ENCODE assay signal across 8 mouse cellular contexts in the genomic region with DNA sequence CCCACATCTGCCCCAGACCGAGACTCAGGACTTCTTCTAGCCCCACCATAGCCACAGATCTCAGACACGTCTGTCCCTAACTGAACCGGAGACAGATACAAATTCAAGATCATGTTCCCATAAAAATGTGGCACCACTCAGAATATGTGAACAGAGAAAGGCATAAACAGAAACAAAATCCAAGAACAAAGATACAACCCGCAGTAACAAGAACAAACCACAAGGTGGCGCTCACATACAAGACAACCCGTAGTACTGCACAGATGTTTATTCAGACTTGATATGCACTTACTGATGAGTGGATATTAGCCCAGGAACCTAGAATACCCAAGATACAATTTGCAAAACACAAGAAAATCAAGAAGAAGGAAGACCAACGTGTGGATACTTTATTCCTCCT.
DNase-seq lines count a peak whose midpoint lies in the region; ATAC-seq and TF ChIP-seq lines count a peak whose summit lies in the region.

No protein-coding gene starts in this region.

- DNase-seq in liver, adult 2 months (ENCODE audit: extremely low read depth, low read depth, low spot score) = peak; percentile 39
- DNase-seq in liver, embryonic 11.5 days (ENCODE audit: low spot score) = no peak
- DNase-seq in Muller cell, postnatal 12 days (ENCODE audit: inconsistent ontology term) = peak; percentile 7
- peak; percentile 43 to 49 for DNase-seq in cerebellum, postnatal 14 days
- peak; percentile 13 to 38 for DNase-seq in heart, postnatal 14 days
- DNase-seq in left cerebral cortex, adult 2 months (ENCODE audit: extremely low spot score in 1 of 2, low spot score in 2 of 2) = peak; percentile 15 to 46
- peak; percentile 18 to 25 for DNase-seq in natural killer cell, adult 2 months (ENCODE audit: low spot score in 2 of 2)

- peak; percentile 64 for TF ChIP-seq CTCF in liver, adult 2 months (IDR thresholded peaks at IDR 0.05; ENCODE audit: low read depth, low read length)
- peak; percentile 74 for TF ChIP-seq CTCF in left cerebral cortex, adult 2 months (IDR thresholded peaks at IDR 0.05)

- TF ChIP-seq POLR2A in liver, adult 2 months (IDR thresholded peaks at IDR 0.05; ENCODE audit: extremely low read depth, insufficient read depth, low read length) = no peak

- H3K27me3 ChIP-seq in liver, adult 2 months (ENCODE audit: control insufficient read depth, insufficient read depth, low read length) = no peaks in the 10 kb centered on the region
- H3K27me3 ChIP-seq in liver, embryonic 11.5 days (replicated peaks; ENCODE audit: control insufficient read depth, insufficient read depth, low read length) = no peaks in the 10 kb centered on the region

- H3K4me2 ChIP-seq in liver, embryonic 11.5 days = no peak overlapping the region

- no peak overlapping the region for H3K27ac ChIP-seq in liver, adult 2 months (replicated peaks; ENCODE audit: insufficient read depth, low read depth, low read length)
- no peak overlapping the region for H3K27ac ChIP-seq in liver, embryonic 11.5 days (ENCODE audit: low read depth, low read length)
- H3K27ac ChIP-seq in left cerebral cortex, adult 2 months = no peak overlapping the region

- no peaks in the 10 kb centered on the region for H3K36me3 ChIP-seq in liver, adult 2 months (ENCODE audit: control insufficient read depth, insufficient read depth, low read length)
- H3K36me3 ChIP-seq in liver, embryonic 11.5 days (ENCODE audit: control insufficient read depth, insufficient read depth, low read length) = no peaks in the 10 kb centered on the region

- H3K79me2 ChIP-seq in liver, adult 2 months (ENCODE audit: control insufficient read depth, insufficient read depth, low read length) = no peaks in the 10 kb centered on the region

- ATAC-seq in liver, embryonic 11.5 days (replicated peaks; ENCODE audit: low FRiP score) = no peak
- no peak for ATAC-seq in erythroid progenitor cell, adult 5-6 weeks (replicated peaks; ENCODE audit: low FRiP score, poor library complexity, severe bottlenecking)

- WGBS in liver, adult 2 months = 9% methylated on average over 7 of the region's 7 CpGs
- WGBS in liver, embryonic 11.5 days = 16% methylated on average over 7 of the region's 7 CpGs

- intact Hi-C loops in heart, postnatal 14 days (cut with DNase I) = loop anchor here (2.0 kb wide), 2 partner anchors 202 to 242 kb away; no protein-coding TSS in a partner anchor
- intact Hi-C loops in left cerebral cortex, adult 2 months (cut with DNase I) = loop anchor here (1.0 to 2.0 kb wide), 2 partner anchors 202 to 244 kb away; no protein-coding TSS in a partner anchor

- no peaks in the 10 kb centered on the region for H3K9me3 ChIP-seq in liver, embryonic 11.5 days (ENCODE audit: control insufficient read depth, low read length)

- no peak overlapping the region for H3K4me3 ChIP-seq in liver, adult 2 months (ENCODE audit: insufficient read depth, low read depth, low read length)
- H3K4me3 ChIP-seq in liver, embryonic 11.5 days (ENCODE audit: low read depth, low read length) = no peak overlapping the region
- peak overlapping the region; percentile 21; the same call in 1 of the 2 replicates for H3K4me3 ChIP-seq in left cerebral cortex, adult 2 months

- no peaks in the 10 kb centered on the region for H3K4me1 ChIP-seq in liver, adult 2 months (ENCODE audit: control insufficient read depth, insufficient read depth, low read length)
- H3K4me1 ChIP-seq in liver, embryonic 11.5 days (replicated peaks; ENCODE audit: control insufficient read depth, insufficient read depth, low read length) = no peaks in the 10 kb centered on the region

- H3K9ac ChIP-seq in liver, adult 2 months (ENCODE audit: low read depth, low read length) = no peak overlapping the region
- no peak overlapping the region for H3K9ac ChIP-seq in liver, embryonic 11.5 days (ENCODE audit: low read depth, low read length)
